Mouse (Mus musculus): ENCODE measurements around the gene Sez6. TPM values are rescaled to one million over a fixed set of nuclear protein-coding genes. Genes with fewer than 3 reads are reported as not detected.

Gene Sez6
- polyA plus RNA-seq, 1 experiment, result not detected

GRCm38 (mm10) chr11:77974325-77974724, 43.7 kb downstream of the Sez6 start:
- TF ChIP-seq GATA1 (IDR thresholded peaks at IDR 0.05; ENCODE audit: borderline replicate concordance, low read length) (no peak), FLI1 (IDR thresholded peaks at IDR 0.05; ENCODE audit: low read length) (no peak)
- Histone ChIP-seq H3K4me1 (no peaks in the 10 kb centered on the region; the same call in 1 of the 2 replicates), H3K9me3 (peaks cover 4% of the 10 kb centered on the region), H3K27me3 (replicated peaks) (peaks cover 84% of the 10 kb centered on the region), H3K36me3 (replicated peaks; ENCODE audit: low read length) (no peaks in the 10 kb centered on the region), H3K4me3 (replicated peaks) (no peak overlapping the region)

GRCm38 (mm10) chr11:77975873-77976272, 45.3 kb downstream of the Sez6 start:
- Histone ChIP-seq H3K9me3 (no peaks in the 10 kb centered on the region), H3K4me3 (replicated peaks) (no peak overlapping the region), H3K36me3 (replicated peaks; ENCODE audit: low read length) (no peaks in the 10 kb centered on the region), H3K4me1 (peaks cover 9% of the 10 kb centered on the region), H3K27me3 (replicated peaks) (peaks cover 72% of the 10 kb centered on the region)
- no peak for TF ChIP-seq FLI1 (IDR thresholded peaks at IDR 0.05; ENCODE audit: low read length)
- no peak for TF ChIP-seq GATA1 (IDR thresholded peaks at IDR 0.05; ENCODE audit: borderline replicate concordance, low read length)

GRCm38 (mm10) chr11:77978161-77978560, 47.6 kb downstream of the Sez6 start:
- no peaks in the 10 kb centered on the region for H3K36me3 ChIP-seq (replicated peaks; ENCODE audit: low read length)
- no peak overlapping the region for H3K4me3 ChIP-seq (replicated peaks)
- H3K27me3 ChIP-seq (replicated peaks), result peaks cover 54% of the 10 kb centered on the region
- TF ChIP-seq GATA1 (IDR thresholded peaks at IDR 0.05; ENCODE audit: borderline replicate concordance, low read length), result no peak
- no peak for TF ChIP-seq FLI1 (IDR thresholded peaks at IDR 0.05; ENCODE audit: low read length)
- H3K9me3 ChIP-seq, result no peaks in the 10 kb centered on the region
- H3K4me1 ChIP-seq, result peaks cover 17% of the 10 kb centered on the region

- H3K27me3 ChIP-seq (replicated peaks), result peaks cover 42% of the 10 kb centered on the region
- H3K4me3 ChIP-seq (replicated peaks), result no peak overlapping the region
- peaks cover 17% of the 10 kb centered on the region for H3K4me1 ChIP-seq
- H3K36me3 ChIP-seq (replicated peaks; ENCODE audit: low read length), result no peaks in the 10 kb centered on the region
- TF ChIP-seq FLI1 (IDR thresholded peaks at IDR 0.05; ENCODE audit: low read length), result no peak
- TF ChIP-seq GATA1 (IDR thresholded peaks at IDR 0.05; ENCODE audit: borderline replicate concordance, low read length), result no peak
- H3K9me3 ChIP-seq, result no peaks in the 10 kb centered on the region
Measured at GRCm38 (mm10) chr11:77979221-77979809, 48.7 kb downstream of the Sez6 start.

GRCm38 (mm10) chr11:77980281-77981204, 49.9 kb downstream of the Sez6 start:
- H3K4me3 ChIP-seq (replicated peaks), result peak overlapping the region; percentile 98
- peaks cover 4% of the 10 kb centered on the region for H3K36me3 ChIP-seq (replicated peaks; ENCODE audit: low read length)
- peaks cover 25% of the 10 kb centered on the region for H3K4me1 ChIP-seq
- no peak for TF ChIP-seq GATA1 (IDR thresholded peaks at IDR 0.05; ENCODE audit: borderline replicate concordance, low read length)
- TF ChIP-seq FLI1 (IDR thresholded peaks at IDR 0.05; ENCODE audit: low read length), result no peak
- H3K9me3 ChIP-seq, result no peaks in the 10 kb centered on the region
- H3K27me3 ChIP-seq (replicated peaks), result peaks cover 31% of the 10 kb centered on the region

- no peak for TF ChIP-seq FLI1 (IDR thresholded peaks at IDR 0.05; ENCODE audit: low read length)
- TF ChIP-seq GATA1 (IDR thresholded peaks at IDR 0.05; ENCODE audit: borderline replicate concordance, low read length), result no peak
- peaks cover 22% of the 10 kb centered on the region for H3K27me3 ChIP-seq (replicated peaks)
- H3K4me1 ChIP-seq, result peaks cover 36% of the 10 kb centered on the region
- no peaks in the 10 kb centered on the region for H3K9me3 ChIP-seq
- peak overlapping the region; percentile 98 for H3K4me3 ChIP-seq (replicated peaks)
- peaks cover 15% of the 10 kb centered on the region for H3K36me3 ChIP-seq (replicated peaks; ENCODE audit: low read length)
Measured at GRCm38 (mm10) chr11:77981609-77982440, 51.2 kb downstream of the Sez6 start.

- peaks cover 39% of the 10 kb centered on the region for H3K4me1 ChIP-seq
- peaks cover 16% of the 10 kb centered on the region for H3K27me3 ChIP-seq (replicated peaks)
- peak within 1 kb of the TSS; percentile 98 for H3K4me3 ChIP-seq (replicated peaks)
- H3K9me3 ChIP-seq, result no peaks in the 10 kb centered on the region
- TF ChIP-seq GATA1 (IDR thresholded peaks at IDR 0.05; ENCODE audit: borderline replicate concordance, low read length) (no peak), FLI1 (IDR thresholded peaks at IDR 0.05; ENCODE audit: low read length) (no peak)
- H3K36me3 ChIP-seq (replicated peaks; ENCODE audit: low read length), result peaks cover 21% of the 10 kb centered on the region
Measured at GRCm38 (mm10) chr11:77982441-77982905, 51.9 kb downstream of the Sez6 start, which contains the start of gene Phf12. Gene Phf12, plus strand, starts transcription at chr11:77982754.

GRCm38 (mm10) chr11:77983191-77983936, 52.8 kb downstream of the Sez6 start:
- Histone ChIP-seq H3K9me3 (no peaks in the 10 kb centered on the region), H3K4me1 (peaks cover 39% of the 10 kb centered on the region), H3K4me3 (replicated peaks) (peak overlapping the region; percentile 98), H3K36me3 (replicated peaks; ENCODE audit: low read length) (peaks cover 27% of the 10 kb centered on the region), H3K27me3 (replicated peaks) (peaks cover 7% of the 10 kb centered on the region)
- TF ChIP-seq GATA1 (IDR thresholded peaks at IDR 0.05; ENCODE audit: borderline replicate concordance, low read length) (no peak), FLI1 (IDR thresholded peaks at IDR 0.05; ENCODE audit: low read length) (no peak)
